ENCODE assay signal across 26 mouse cellular contexts in genomic region chrX:13521288-13521687, GRCm38 (mm10). TPM values are rescaled to one million over a fixed set of nuclear protein-coding genes. Genes with fewer than 3 reads are reported as not detected.
"Had no signal": no experiment of that assay in that cellular context is flagged by ENCODE, and none has a peak within 500 bp of the region (broad histone marks: within the 10 kb centered on the region; RNA-seq: fewer than 3 reads in every experiment).

No protein-coding gene starts in this region.

- H3K4me3 ChIP-seq: hindbrain, embryonic 10.5 days; hindbrain, embryonic 12.5 days; intestine, embryonic 15.5 days; layer of hippocampus, adult 2 months; left cerebral cortex, adult 2 months; limb, embryonic 10.5 days; limb, embryonic 12.5 days; liver, embryonic 13.5 days; liver, embryonic 15.5 days had no signal

- H3K9me3 ChIP-seq: hindbrain, embryonic 10.5 days; hindbrain, embryonic 12.5 days; intestine, embryonic 15.5 days; limb, embryonic 10.5 days; limb, embryonic 12.5 days; liver, embryonic 13.5 days; liver, embryonic 15.5 days had no signal

- H3K27ac ChIP-seq: hindbrain, embryonic 10.5 days; hindbrain, embryonic 12.5 days; hindbrain, embryonic 14.5 days; intestine, embryonic 15.5 days; left cerebral cortex, adult 2 months; limb, embryonic 10.5 days; limb, embryonic 12.5 days; liver, embryonic 13.5 days; liver, embryonic 15.5 days had no signal

- ATAC-seq: forebrain, embryonic 16.5 days; hindbrain, embryonic 16.5 days; inflammation-experienced regulatory T-cells, adult 6 months; intestine, embryonic 15.5 days; intestine, postnatal 0 days; liver, postnatal 0 days had no signal

- H3K9ac ChIP-seq: hindbrain, embryonic 12.5 days; hindbrain, embryonic 14.5 days; intestine, embryonic 15.5 days; limb, embryonic 12.5 days; liver, embryonic 13.5 days; liver, embryonic 15.5 days; liver, postnatal 0 days had no signal

- H3K4me2 ChIP-seq: heart, embryonic 11.5 days; hindbrain, embryonic 12.5 days; hindbrain, embryonic 14.5 days; intestine, embryonic 15.5 days; limb, embryonic 12.5 days; liver, embryonic 11.5 days; liver, embryonic 13.5 days; liver, embryonic 15.5 days had no signal

- DNase-seq: heart, postnatal 10 days; kidney, adult 18-20 months; kidney, adult 8-10 months; kidney, postnatal 10 days; kidney, postnatal 25 days; kidney, postnatal 4 days; liver; liver, embryonic 13.5 days; liver, postnatal 0 days had no signal

- H3K4me1 ChIP-seq: hindbrain, embryonic 10.5 days; hindbrain, embryonic 12.5 days; intestine, embryonic 15.5 days; limb, embryonic 10.5 days; limb, embryonic 12.5 days; liver, embryonic 15.5 days had no signal

- H3K36me3 ChIP-seq: intestine, embryonic 15.5 days; liver, embryonic 13.5 days; liver, embryonic 15.5 days had no signal

- H3K27me3 ChIP-seq: liver, embryonic 15.5 days had no signal

RNA-seq across cellular contexts. Expression of gene Nyx, which starts 55.4 kb away (rescaled TPM):
- total RNA-seq: granulocyte monocyte progenitor cell, adult 5-6 weeks had no signal
- polyA plus RNA-seq: heart, embryonic 11.5 days; intestine, embryonic 15.5 days; kidney, embryonic 14.5 days; liver, embryonic 11.5 days; liver, embryonic 15.5 days had no signal
